Mouse (Mus musculus): ENCODE measurements around the gene Plekhm1. TPM values are rescaled to one million over a fixed set of nuclear protein-coding genes. Genes with fewer than 3 reads are reported as not detected.

The Plekhm1 gene
- polyA plus RNA-seq, 1 experiment from 2014 or later: 4.7 TPM

DNA sequence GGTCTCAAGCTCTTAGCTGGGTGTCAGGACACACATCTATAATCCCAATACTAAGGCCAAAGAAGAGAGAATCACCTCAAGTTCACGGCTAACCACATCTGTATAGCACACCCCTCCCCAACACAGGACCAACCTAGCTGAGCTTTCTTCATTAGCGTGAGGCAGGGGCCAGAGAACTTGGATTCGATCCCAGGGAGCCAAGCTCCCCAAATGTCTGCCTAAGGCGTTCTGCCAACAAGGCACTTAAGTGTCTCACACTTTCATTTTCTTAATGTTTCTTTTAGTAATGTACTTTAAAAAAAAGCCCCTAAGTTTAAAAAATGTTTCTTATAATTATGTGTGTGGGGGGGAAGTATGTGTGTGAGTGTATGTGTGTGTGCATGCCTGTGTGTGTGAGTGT, 91.8 kb downstream of the Plekhm1 start:
- 59% methylated on average over 4 of the region's 4 CpGs for WGBS
- Histone ChIP-seq H3K27ac (ENCODE audit: low read depth, low read length) (no peak overlapping the region), H3K4me2 (replicated peaks; ENCODE audit: low read depth) (no peak overlapping the region), H3K27me3 (replicated peaks; ENCODE audit: control insufficient read depth, insufficient read depth, low read length) (no peaks in the 10 kb centered on the region), H3K36me3 (ENCODE audit: control insufficient read depth, insufficient read depth) (no peaks in the 10 kb centered on the region), H3K9ac (ENCODE audit: low read depth, low read length) (no peak overlapping the region), H3K9me3 (ENCODE audit: control insufficient read depth) (no peaks in the 10 kb centered on the region), H3K4me3 (ENCODE audit: low read depth, low read length) (no peak overlapping the region), H3K4me1 (replicated peaks; ENCODE audit: control insufficient read depth, insufficient read depth, low read length) (no peaks in the 10 kb centered on the region)
- TF ChIP-seq CTCF (IDR thresholded peaks at IDR 0.05; ENCODE audit: low read depth): no peak
- no peak for ATAC-seq

DNA sequence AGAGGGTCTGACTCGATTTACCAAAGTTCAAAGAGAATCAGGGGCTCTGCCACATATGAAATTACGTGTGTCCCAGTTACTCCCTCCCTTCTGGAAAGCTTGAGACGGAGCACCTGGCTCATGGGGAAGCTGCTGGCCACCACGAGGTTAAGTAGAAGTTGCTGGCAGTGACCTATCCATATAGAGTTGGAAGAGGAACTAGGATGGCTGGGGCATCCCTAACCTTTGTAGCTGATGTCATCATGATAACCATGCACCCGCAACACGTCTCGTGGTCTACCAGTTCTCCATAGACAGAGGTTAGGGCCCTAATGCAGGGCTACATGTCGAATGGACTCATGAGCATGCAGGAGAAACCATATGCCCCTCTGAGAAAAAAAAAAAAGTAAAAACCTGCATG, 92.3 kb downstream of the Plekhm1 start:
- H3K36me3 ChIP-seq (ENCODE audit: control insufficient read depth, insufficient read depth): no peaks in the 10 kb centered on the region
- no peak for ATAC-seq
- H3K4me3 ChIP-seq (ENCODE audit: low read depth, low read length): no peak overlapping the region
- no peak overlapping the region for H3K27ac ChIP-seq (ENCODE audit: low read depth, low read length)
- TF ChIP-seq CTCF (IDR thresholded peaks at IDR 0.05; ENCODE audit: low read depth): no peak
- H3K9ac ChIP-seq (ENCODE audit: low read depth, low read length): no peak overlapping the region
- H3K4me2 ChIP-seq (replicated peaks; ENCODE audit: low read depth): no peak overlapping the region
- no peaks in the 10 kb centered on the region for H3K4me1 ChIP-seq (replicated peaks; ENCODE audit: control insufficient read depth, insufficient read depth, low read length)
- H3K27me3 ChIP-seq (replicated peaks; ENCODE audit: control insufficient read depth, insufficient read depth, low read length): no peaks in the 10 kb centered on the region
- 83% methylated on average over 8 of the region's 8 CpGs for WGBS
- no peaks in the 10 kb centered on the region for H3K9me3 ChIP-seq (ENCODE audit: control insufficient read depth)

DNA sequence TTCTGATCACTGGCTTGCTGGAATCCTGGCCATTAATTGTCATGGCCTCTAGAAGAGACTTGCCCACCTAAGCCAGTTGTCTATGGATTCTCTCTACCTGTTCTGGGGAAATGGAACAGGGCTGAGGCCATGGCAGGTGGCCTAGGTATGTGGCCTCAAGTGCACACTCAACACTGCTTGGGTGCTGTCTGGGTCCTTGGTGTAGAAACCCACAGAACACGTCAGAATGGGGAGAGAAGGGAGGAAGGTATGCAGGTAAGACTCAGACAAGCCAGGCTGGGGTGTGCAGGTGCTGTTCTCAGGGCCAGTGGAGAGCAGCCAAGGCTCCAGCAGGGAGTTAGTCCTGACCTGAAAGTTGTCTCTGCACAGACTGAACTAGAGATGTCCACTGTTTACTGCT, 94.4 kb downstream of the Plekhm1 start:
- H3K36me3 ChIP-seq (ENCODE audit: control insufficient read depth, insufficient read depth): no peaks in the 10 kb centered on the region
- no peaks in the 10 kb centered on the region for H3K4me1 ChIP-seq (replicated peaks; ENCODE audit: control insufficient read depth, insufficient read depth, low read length)
- no peak for TF ChIP-seq CTCF (IDR thresholded peaks at IDR 0.05; ENCODE audit: low read depth)
- no peak for ATAC-seq
- no peak overlapping the region for H3K4me3 ChIP-seq (ENCODE audit: low read depth, low read length)
- H3K27me3 ChIP-seq (replicated peaks; ENCODE audit: control insufficient read depth, insufficient read depth, low read length): no peaks in the 10 kb centered on the region
- H3K27ac ChIP-seq (ENCODE audit: low read depth, low read length): no peak overlapping the region
- no peaks in the 10 kb centered on the region for H3K9me3 ChIP-seq (ENCODE audit: control insufficient read depth)
- WGBS: 63% methylated on average over 1 of the region's 1 CpGs
- H3K4me2 ChIP-seq (replicated peaks; ENCODE audit: low read depth): no peak overlapping the region
- H3K9ac ChIP-seq (ENCODE audit: low read depth, low read length): no peak overlapping the region

DNA sequence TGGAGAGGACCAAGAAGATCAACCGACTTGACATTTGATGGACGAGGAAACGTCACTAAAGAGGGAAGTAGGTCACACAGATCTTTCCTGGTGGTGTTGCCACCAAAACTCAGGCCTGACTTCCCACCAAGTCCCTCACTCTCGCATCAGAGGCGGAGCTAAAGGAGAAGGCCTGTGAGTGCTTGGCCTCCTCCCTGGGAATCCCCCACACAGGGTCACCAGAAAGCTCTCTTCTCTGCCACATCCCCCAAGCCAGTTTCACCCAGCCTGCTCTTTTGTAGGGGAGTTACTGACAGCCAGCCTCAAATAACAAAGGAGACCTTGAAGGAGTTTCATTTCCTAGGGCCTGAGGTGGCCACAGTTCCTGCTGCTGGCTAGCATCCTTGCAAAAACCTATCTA, 97.1 kb downstream of the Plekhm1 start:
- Histone ChIP-seq H3K36me3 (ENCODE audit: control insufficient read depth, insufficient read depth) (no peaks in the 10 kb centered on the region), H3K27ac (ENCODE audit: low read depth, low read length) (no peak overlapping the region), H3K4me2 (replicated peaks; ENCODE audit: low read depth) (no peak overlapping the region), H3K27me3 (replicated peaks; ENCODE audit: control insufficient read depth, insufficient read depth, low read length) (no peaks in the 10 kb centered on the region), H3K9me3 (ENCODE audit: control insufficient read depth) (no peaks in the 10 kb centered on the region), H3K9ac (ENCODE audit: low read depth, low read length) (no peak overlapping the region), H3K4me3 (ENCODE audit: low read depth, low read length) (no peak overlapping the region), H3K4me1 (replicated peaks; ENCODE audit: control insufficient read depth, insufficient read depth, low read length) (no peaks in the 10 kb centered on the region)
- no peak for ATAC-seq
- 70% methylated on average over 5 of the region's 5 CpGs for WGBS
- TF ChIP-seq CTCF (IDR thresholded peaks at IDR 0.05; ENCODE audit: low read depth): no peak

DNA sequence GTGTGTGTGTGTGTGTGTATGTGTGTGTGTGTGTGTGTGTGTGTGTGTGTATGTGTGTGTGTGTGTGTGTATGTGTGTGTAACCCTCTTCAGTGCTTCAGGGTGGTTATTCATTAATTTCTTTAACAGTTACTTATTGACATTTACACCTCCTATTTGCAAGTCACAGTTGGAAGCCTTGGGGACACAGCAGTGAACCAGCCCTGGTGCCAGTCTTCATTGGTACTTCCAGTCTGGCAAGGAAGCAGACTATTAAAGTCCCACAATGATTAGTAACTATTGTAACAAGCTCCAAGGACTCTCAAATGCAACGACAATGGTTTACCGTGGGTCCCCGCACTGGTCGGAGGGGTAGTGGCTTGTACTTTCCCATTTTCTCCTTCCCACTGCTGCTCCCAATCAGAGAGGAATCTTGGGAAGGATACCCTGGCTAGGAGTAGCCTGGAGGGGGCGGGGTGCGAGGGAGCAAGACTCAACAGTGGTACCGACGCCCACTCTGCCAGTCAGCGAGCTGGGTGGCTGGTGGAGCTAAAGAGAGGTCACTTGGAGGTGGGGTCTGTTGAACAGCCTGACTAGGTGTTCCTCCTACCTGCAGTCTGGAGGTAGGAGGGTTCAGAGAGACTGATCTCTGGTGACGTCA, 97.6 kb downstream of the Plekhm1 start:
- no peak overlapping the region for H3K4me2 ChIP-seq (replicated peaks; ENCODE audit: low read depth)
- no peak overlapping the region for H3K4me3 ChIP-seq (ENCODE audit: low read depth, low read length)
- 49% methylated on average over 10 of the region's 10 CpGs for WGBS
- no peak for TF ChIP-seq CTCF (IDR thresholded peaks at IDR 0.05; ENCODE audit: low read depth)
- no peak overlapping the region for H3K27ac ChIP-seq (ENCODE audit: low read depth, low read length)
- no peaks in the 10 kb centered on the region for H3K4me1 ChIP-seq (replicated peaks; ENCODE audit: control insufficient read depth, insufficient read depth, low read length)
- H3K9me3 ChIP-seq (ENCODE audit: control insufficient read depth): no peaks in the 10 kb centered on the region
- 0 out of 2 replicates have a peak, but pooled peaks have one; percentile 23 for ATAC-seq
- no peak overlapping the region for H3K9ac ChIP-seq (ENCODE audit: low read depth, low read length)
- no peaks in the 10 kb centered on the region for H3K36me3 ChIP-seq (ENCODE audit: control insufficient read depth, insufficient read depth)
- H3K27me3 ChIP-seq (replicated peaks; ENCODE audit: control insufficient read depth, insufficient read depth, low read length): no peaks in the 10 kb centered on the region

Other genes with a start within 250 kb of the Plekhm1 start
- 0.80 and 1.0 TPM in 2 replicates for gene Fmnl1, start 241.6 kb downstream of the Plekhm1 start, polyA plus RNA-seq (2015; fragmentation: Nextera tagmentation; extraction: Ambion mirVana)
- 0.35 and 0.77 TPM in 2 replicates for gene 1700023F06Rik, start 204.1 kb downstream of the Plekhm1 start, polyA plus RNA-seq (2015; fragmentation: Nextera tagmentation; extraction: Ambion mirVana)
- not detected in 2 replicates for gene Spata32, start 194.3 kb downstream of the Plekhm1 start, polyA plus RNA-seq (2015; fragmentation: Nextera tagmentation; extraction: Ambion mirVana)
- 1.6 TPM in 2 replicates for gene Map3k14, start 145.2 kb downstream of the Plekhm1 start, polyA plus RNA-seq (2015; fragmentation: Nextera tagmentation; extraction: Ambion mirVana)
- gene Arhgap27, start 49.0 kb downstream of the Plekhm1 start, polyA plus RNA-seq (2015; fragmentation: Nextera tagmentation; extraction: Ambion mirVana): 16.9 and 18.7 TPM in 2 replicates
- not detected in 2 replicates for gene Lrrc37a, start 91.9 kb upstream of the Plekhm1 start, polyA plus RNA-seq (2015; fragmentation: Nextera tagmentation; extraction: Ambion mirVana)
- not detected in 2 replicates for gene Gm884, start 208.5 kb upstream of the Plekhm1 start, polyA plus RNA-seq (2015; fragmentation: Nextera tagmentation; extraction: Ambion mirVana)
- not detected in 2 replicates for gene Lyzl6, start 226.2 kb upstream of the Plekhm1 start, polyA plus RNA-seq (2015; fragmentation: Nextera tagmentation; extraction: Ambion mirVana)
- 2.3 and 3.7 TPM in 2 replicates for gene Rprml, start 236.9 kb upstream of the Plekhm1 start, polyA plus RNA-seq (2015; fragmentation: Nextera tagmentation; extraction: Ambion mirVana)

Measured in intestine, postnatal 0 days (tissue).